ENCODE assay signal across 8 mouse cellular contexts in genomic region chr14:79483611-79484120, GRCm38 (mm10). TPM values are rescaled to one million over a fixed set of nuclear protein-coding genes. Genes with fewer than 3 reads are reported as not detected.
DNase-seq lines count a peak whose midpoint lies in the region; ATAC-seq and TF ChIP-seq lines count a peak whose summit lies in the region.

No protein-coding gene starts in this region.

- H3K9me3 ChIP-seq in limb, embryonic 14.5 days (ENCODE audit: control insufficient read depth, low read length), result no peaks in the 10 kb centered on the region

- H3K27ac ChIP-seq in liver, adult 2 months (replicated peaks; ENCODE audit: insufficient read depth, low read depth, low read length), result 0 out of 2 replicates have a peak overlapping the region, but pooled peaks have one; percentile 5
- 0 out of 2 replicates have a peak overlapping the region, but pooled peaks have one; percentile 11 for H3K27ac ChIP-seq in limb, embryonic 14.5 days (replicated peaks; ENCODE audit: low read depth, low read length)
- H3K27ac ChIP-seq in olfactory bulb, adult 2 months (ENCODE audit: insufficient read depth, low read depth, low read length), result peak overlapping the region; percentile 15; the same call in 1 of the 2 replicates

- 67% methylated on average over 8 of the region's 8 CpGs for WGBS in liver, adult 2 months
- WGBS in limb, embryonic 14.5 days, result 62% methylated on average over 8 of the region's 8 CpGs
- WGBS in olfactory bulb, adult 2 months, result 81% methylated on average over 8 of the region's 8 CpGs

- no peaks in the 10 kb centered on the region; the same call in 1 of the 2 replicates for H3K36me3 ChIP-seq in liver, adult 2 months (ENCODE audit: control insufficient read depth, insufficient read depth, low read length)
- H3K36me3 ChIP-seq in limb, embryonic 14.5 days (ENCODE audit: control insufficient read depth, insufficient read depth, low read length), result 0 out of 2 replicates have a peak, but pooled peaks cover 4% of the 10 kb centered on the region

- TF ChIP-seq POLR2A in liver, adult 2 months (IDR thresholded peaks at IDR 0.05; ENCODE audit: extremely low read depth, insufficient read depth, low read length), result no peak
- TF ChIP-seq POLR2A in limb, embryonic 14.5 days (IDR thresholded peaks at IDR 0.05; ENCODE audit: borderline replicate concordance, extremely low read depth, insufficient read depth, insufficient read length), result no peak
- TF ChIP-seq POLR2A in olfactory bulb, adult 2 months (IDR thresholded peaks at IDR 0.05; ENCODE audit: insufficient read depth, low read depth, low read length), result no peak

- H3K9ac ChIP-seq in liver, adult 2 months (ENCODE audit: low read depth, low read length), result no peak overlapping the region; the same call in 1 of the 2 replicates
- no peak overlapping the region for H3K9ac ChIP-seq in limb, embryonic 14.5 days (ENCODE audit: low read depth, low read length, severe bottlenecking)

- H3K27me3 ChIP-seq in liver, adult 2 months (ENCODE audit: control insufficient read depth, insufficient read depth, low read length), result no peaks in the 10 kb centered on the region
- H3K27me3 ChIP-seq in limb, embryonic 14.5 days (ENCODE audit: control insufficient read depth, insufficient read depth, low read length), result no peaks in the 10 kb centered on the region

- peak overlapping the region; percentile 72 for H3K4me2 ChIP-seq in limb, embryonic 14.5 days (replicated peaks; ENCODE audit: low read depth, low read length, severe bottlenecking)

- TF ChIP-seq CTCF in liver, adult 2 months (IDR thresholded peaks at IDR 0.05; ENCODE audit: low read depth, low read length), result no peak
- TF ChIP-seq CTCF in olfactory bulb, adult 2 months (IDR thresholded peaks at IDR 0.05; ENCODE audit: insufficient read depth, low read depth, low read length), result no peak

- no peak for ATAC-seq in cerebellum, adult (ENCODE audit: insufficient number of reproducible peaks, low FRiP score, low TSS enrichment)
- no peak for ATAC-seq in limb, embryonic 14.5 days (ENCODE audit: low FRiP score, low read depth)

- DNase-seq in cerebellum, adult 8-10 months, result peak; percentile 17
- DNase-seq in liver, adult 2 months (ENCODE audit: extremely low read depth, low read depth, low spot score), result no peak
- DNase-seq in liver, result no peak
- DNase-seq in limb, embryonic 14.5 days (ENCODE audit: low spot score), result peak; percentile 10
- DNase-seq in spleen, postnatal 4 days (ENCODE audit: low spot score in 2 of 2), result no peak
- no peak for DNase-seq in right cerebral cortex, postnatal 10 days (ENCODE audit: low spot score in 2 of 2)

- peaks cover 35% of the 10 kb centered on the region for H3K79me2 ChIP-seq in liver, adult 2 months (ENCODE audit: control insufficient read depth, insufficient read depth, low read length)

- H3K4me3 ChIP-seq in liver, adult 2 months (ENCODE audit: insufficient read depth, low read depth, low read length), result no peak overlapping the region
- H3K4me3 ChIP-seq in limb, embryonic 14.5 days (replicated peaks; ENCODE audit: low read length), result peak overlapping the region; percentile 97
- no peak overlapping the region for H3K4me3 ChIP-seq in olfactory bulb, adult 2 months (ENCODE audit: insufficient read depth, low read depth, low read length)

- H3K4me1 ChIP-seq in liver, adult 2 months (ENCODE audit: control insufficient read depth, insufficient read depth, low read length), result peaks cover 27% of the 10 kb centered on the region
- peaks cover 34% of the 10 kb centered on the region for H3K4me1 ChIP-seq in limb, embryonic 14.5 days (ENCODE audit: control insufficient read depth, insufficient read depth, low read length)
- H3K4me1 ChIP-seq in olfactory bulb, adult 2 months (ENCODE audit: control insufficient read depth, insufficient read depth, low read length), result peaks cover 21% of the 10 kb centered on the region

RNA-seq across cellular contexts. Expression of gene Wbp4, which starts 2.3 kb away (rescaled TPM):
- 6.1 and 7.7 TPM in 2 replicates for total RNA-seq in liver, adult 2 months (2014; rRNA removed)
- polyA plus RNA-seq in liver, adult 2 months (2012; rRNA removed), result 2.1 and 2.5 TPM in 2 replicates
- polyA plus RNA-seq in limb, embryonic 14.5 days (2012; rRNA removed), result 16.5 and 22.6 TPM in 2 replicates
- polyA plus RNA-seq in limb, embryonic 14.5 days (2014; fragmentation: Nextera tagmentation; extraction: Ambion mirVana), result 44.1 and 47.2 TPM in 2 replicates
- polyA plus RNA-seq in olfactory bulb, adult 2 months (2012; ENCODE audit: insufficient read depth, insufficient read length, low replicate concordance, missing spikeins), result not detected in 2 replicates

RNA-seq across cellular contexts. Expression of gene Elf1, which starts 2.7 kb away (rescaled TPM):
- total RNA-seq in liver, adult 2 months (2014; rRNA removed), result 13.8 and 15.9 TPM in 2 replicates
- 5.1 and 6.4 TPM in 2 replicates for polyA plus RNA-seq in liver, adult 2 months (2012; rRNA removed)
- polyA plus RNA-seq in limb, embryonic 14.5 days (2012; rRNA removed), result 12.7 and 15.3 TPM in 2 replicates
- polyA plus RNA-seq in limb, embryonic 14.5 days (2014; fragmentation: Nextera tagmentation; extraction: Ambion mirVana), result 15.8 and 18.7 TPM in 2 replicates
- polyA plus RNA-seq in olfactory bulb, adult 2 months (2012; ENCODE audit: insufficient read depth, insufficient read length, low replicate concordance, missing spikeins), result 261 TPM in 1 of 2 replicates, not detected in the other

RNA-seq across cellular contexts. Expression of gene Kbtbd6, which starts 32.0 kb away (rescaled TPM):
- total RNA-seq in liver, adult 2 months (2014; rRNA removed), result 0.13 and 0.18 TPM in 2 replicates
- polyA plus RNA-seq in liver, adult 2 months (2012; rRNA removed), result not detected in 2 replicates
- 2.1 and 2.4 TPM in 2 replicates for polyA plus RNA-seq in limb, embryonic 14.5 days (2012; rRNA removed)
- 2.1 and 2.5 TPM in 2 replicates for polyA plus RNA-seq in limb, embryonic 14.5 days (2014; fragmentation: Nextera tagmentation; extraction: Ambion mirVana)
- not detected in 2 replicates for polyA plus RNA-seq in olfactory bulb, adult 2 months (2012; ENCODE audit: insufficient read depth, insufficient read length, low replicate concordance, missing spikeins)

RNA-seq across cellular contexts. Expression of gene Kbtbd7, which starts 57.4 kb away (rescaled TPM):
- 6.6 and 7.3 TPM in 2 replicates for total RNA-seq in liver, adult 2 months (2014; rRNA removed)
- 3.8 and 4.3 TPM in 2 replicates for polyA plus RNA-seq in liver, adult 2 months (2012; rRNA removed)
- polyA plus RNA-seq in limb, embryonic 14.5 days (2012; rRNA removed), result 9.8 and 11.4 TPM in 2 replicates
- 14.0 and 19.0 TPM in 2 replicates for polyA plus RNA-seq in limb, embryonic 14.5 days (2014; fragmentation: Nextera tagmentation; extraction: Ambion mirVana)
- polyA plus RNA-seq in olfactory bulb, adult 2 months (2012; ENCODE audit: insufficient read depth, insufficient read length, low replicate concordance, missing spikeins), result not detected in 2 replicates

Comparison
In these comparisons a context has a peak if more than half of its experiments do, and no peak if none do; other contexts are left out.
1. DNase-seq: peak in cerebellum, adult 8-10 months (single experiment) and limb, embryonic 14.5 days (single experiment); none in liver, adult 2 months (single experiment), liver (single experiment), spleen, postnatal 4 days (0 of 2) and right cerebral cortex, postnatal 10 days (0 of 2).
2. Peak in every context shown above with its lines, with median percentiles within 50 percentile points of each other: H3K27ac ChIP-seq.